Mouse (Mus musculus): Measurements from ENCODE around the gene Afg1l. TPM values are rescaled to one million over a fixed set of nuclear protein-coding genes. Genes with fewer than 3 reads are reported as not detected.

Gene Afg1l
- 20.2 TPM for polyA plus RNA-seq (2014; fragmentation: Illumina TruSeq; extraction: RNeasy Lipid Tissue Mini Kit (QIAGEN cat#74804); ENCODE audit: low read depth, low replicate concordance)

DNA sequence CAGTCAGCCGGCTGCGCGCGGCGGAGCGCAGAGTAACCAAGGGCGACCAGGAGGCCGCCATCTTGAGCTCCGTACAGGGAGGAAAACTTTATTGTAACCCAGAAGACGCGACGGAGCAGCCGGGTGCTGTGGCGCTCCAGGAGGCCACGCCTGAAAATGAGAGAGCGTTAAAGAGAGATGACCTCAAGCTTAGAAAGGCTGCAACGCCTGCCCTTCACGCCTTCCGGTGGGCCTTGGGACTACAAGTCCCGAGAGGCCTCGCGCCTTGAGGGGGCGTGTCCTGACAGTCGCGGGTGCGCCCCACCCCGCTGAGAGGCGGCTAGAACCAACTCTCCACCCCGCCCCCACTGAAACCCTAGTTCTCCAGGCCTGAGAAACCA lies at the start of gene Afg1l:
Gene Afg1l (minus strand): TSS at position 225 of the 380 bp plus-strand sequence.

DNA sequence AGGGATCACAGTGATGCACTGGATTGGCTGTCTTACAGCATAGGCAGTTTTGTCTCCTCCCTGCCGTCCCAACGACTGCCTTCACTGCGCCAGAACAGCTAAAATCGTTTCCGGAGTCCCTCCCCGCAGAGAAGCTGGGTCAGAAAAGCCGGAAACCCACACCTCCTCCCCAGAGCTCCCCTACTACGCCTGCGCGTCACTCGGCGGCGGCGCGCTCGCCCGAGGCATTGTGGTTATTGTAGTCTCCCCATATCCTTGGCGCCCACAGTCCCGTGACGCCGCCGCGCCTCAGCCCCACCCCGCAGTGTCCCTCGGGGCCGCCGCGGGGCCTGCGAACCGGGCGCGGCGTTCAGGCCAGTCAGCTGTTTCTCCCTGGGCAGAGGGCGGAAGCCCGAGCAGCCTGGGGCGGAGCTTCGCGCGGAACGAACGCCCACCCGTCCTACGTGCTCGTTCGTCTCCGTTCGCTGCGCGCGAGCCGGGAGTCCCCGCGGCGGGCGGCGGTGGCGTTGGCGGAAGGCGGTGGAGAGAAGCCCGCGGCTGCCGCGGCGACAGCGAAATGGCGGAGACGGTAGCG lies 23.5 kb upstream of the Afg1l start, which contains the start of gene Snx3:
Gene Snx3 (plus strand): TSS at position 256 of the 574 bp plus-strand sequence.

DNA sequence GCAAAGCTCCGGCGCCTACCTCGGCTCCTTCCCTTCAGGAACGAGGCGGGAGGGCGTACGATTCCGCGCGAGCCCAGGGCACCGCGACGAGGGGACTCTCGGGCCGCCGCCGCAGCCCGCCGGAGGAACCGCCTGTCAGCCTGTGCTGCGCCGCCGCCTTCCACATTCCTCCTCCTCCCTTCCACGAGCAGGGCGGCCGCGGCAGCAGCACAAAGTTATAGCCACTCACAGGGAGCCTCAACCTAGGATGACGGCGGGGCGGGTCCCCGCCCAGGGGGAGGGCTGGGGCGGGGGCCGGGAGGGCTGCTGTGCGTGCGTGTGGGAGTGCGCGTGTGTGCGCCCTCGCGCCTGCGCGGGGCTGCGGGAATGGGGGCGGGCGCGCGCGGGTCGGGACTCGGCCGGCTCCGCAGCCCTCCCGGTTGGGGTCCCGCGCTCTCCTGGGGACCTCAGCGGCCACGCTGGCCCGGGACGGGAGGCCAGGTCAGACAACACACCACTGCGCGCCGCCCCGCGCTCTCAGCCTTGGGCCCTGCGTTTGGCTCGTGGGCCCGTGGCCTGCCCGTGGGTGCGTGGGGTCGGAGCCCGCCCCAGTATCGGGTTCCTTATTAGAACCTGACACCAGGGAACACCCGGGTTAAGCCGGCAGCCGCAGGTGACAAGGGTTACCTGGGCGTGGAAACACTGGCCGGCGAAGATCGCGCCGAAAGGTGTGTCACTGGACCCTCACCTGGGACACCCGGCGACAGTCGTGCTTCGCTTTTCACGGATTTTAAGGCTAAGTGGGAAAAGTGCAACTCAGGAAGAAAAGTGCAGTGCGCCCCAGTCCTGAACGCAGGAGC lies 201.6 kb downstream of the Afg1l start, which contains the start of gene Foxo3:
Gene Foxo3 (minus strand): TSS at position 249 of the 839 bp plus-strand sequence.

Other genes starting within 250 kb of the Afg1l start
- 26.0 TPM for gene Foxo3, start 201.8 kb downstream of the Afg1l start, polyA plus RNA-seq (2014; fragmentation: Illumina TruSeq; extraction: RNeasy Lipid Tissue Mini Kit (QIAGEN cat#74804); ENCODE audit: low read depth, low replicate concordance)
- 249 TPM for gene Snx3, start 23.5 kb upstream of the Afg1l start, polyA plus RNA-seq (2014; fragmentation: Illumina TruSeq; extraction: RNeasy Lipid Tissue Mini Kit (QIAGEN cat#74804); ENCODE audit: low read depth, low replicate concordance)
- gene Nr2e1, start 105.1 kb upstream of the Afg1l start, polyA plus RNA-seq (2014; fragmentation: Illumina TruSeq; extraction: RNeasy Lipid Tissue Mini Kit (QIAGEN cat#74804); ENCODE audit: low read depth, low replicate concordance), result not detected
- 95.2 TPM for gene Ostm1, start 105.3 kb upstream of the Afg1l start, polyA plus RNA-seq (2014; fragmentation: Illumina TruSeq; extraction: RNeasy Lipid Tissue Mini Kit (QIAGEN cat#74804); ENCODE audit: low read depth, low replicate concordance)

Data from adrenal gland, adult 10 weeks (tissue).